Mouse (Mus musculus): ENCODE data around the gene Fzd5.

DNA sequence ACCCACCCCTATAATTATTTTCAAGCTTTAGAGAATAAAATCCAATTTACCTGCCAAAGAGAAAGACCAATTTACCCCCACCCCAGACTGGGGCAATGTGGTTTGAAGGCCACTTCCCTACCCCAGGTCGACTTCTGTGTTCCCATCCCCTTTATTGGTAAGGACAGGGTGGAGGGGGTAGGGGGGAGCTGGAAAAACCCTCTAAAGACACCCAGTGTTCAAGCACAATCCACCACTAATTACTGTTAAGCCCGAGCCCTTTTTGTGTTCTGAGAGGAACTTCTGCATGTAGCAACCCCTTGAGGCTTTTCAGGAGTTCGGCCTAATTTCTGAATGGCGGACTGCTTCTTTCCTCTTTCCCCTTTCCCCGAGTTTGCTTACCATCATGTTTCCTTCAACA, 41.9 kb upstream of the Fzd5 start:
- TF ChIP-seq CTCF (IDR thresholded peaks at IDR 0.05; ENCODE audit: borderline replicate concordance, insufficient read depth, low read depth, low read length) (no peak), POLR2A (IDR thresholded peaks at IDR 0.05; ENCODE audit: borderline replicate concordance, insufficient read depth, low read length) (no peak)

Measured in cerebellum, adult 2 months (tissue).